Mouse (Mus musculus) hindbrain, embryonic 11.5 days (tissue): ENCODE measurements at regions not wholly inside any gene's neighbourhood (a gene's known extent, or its start where the extent isn't known, plus 50 kb on each side); places are given as distances from the start of the nearest gene placed in this dataset.

Experiments used
- ATAC-seq: fragments of 200-750 bp; cut with Nextera tagmentation; 2 replicates; pipeline ENCODE4 v1.8.0; 2017; ENCODE audit warnings: mild to moderate bottlenecking, moderate TSS enrichment, moderate library complexity; ENCODE audit not compliant: low FRiP score
- DNase-seq: peaks from one replicate; pipeline ENCODE4 v3.0.0-alpha.2; 2015; ENCODE audit warnings: low spot score
- H3K27ac ChIP-seq: fragments of 300-500 bp; sonication (generic); 2 replicates; pipeline ENCODE4 v1.5.1; 2014; ENCODE audit warnings: mild to moderate bottlenecking, low read depth, low read length
- H3K27me3 ChIP-seq: fragments of 300-500 bp; sonication (generic); 2 replicates; pipeline ENCODE4 v1.6.1; 2014; ENCODE audit warnings: mild to moderate bottlenecking, low read length, moderate library complexity, mixed read lengths; ENCODE audit not compliant: control insufficient read depth, insufficient read depth
- H3K36me3 ChIP-seq: fragments of 300-500 bp; sonication (generic); 2 replicates; pipeline ENCODE4 v1.6.1; 2014; ENCODE audit warnings: mild to moderate bottlenecking, low read length, moderate library complexity, mixed read lengths; ENCODE audit not compliant: control insufficient read depth, insufficient read depth
- H3K4me1 ChIP-seq: fragments of 300-500 bp; sonication (generic); replicated peaks from 2 replicates; pipeline ENCODE4 v1.6.1; 2014; ENCODE audit warnings: low read length, mixed read lengths; ENCODE audit not compliant: control insufficient read depth, insufficient read depth
- H3K4me2 ChIP-seq: fragments of 300-500 bp; sonication (generic); replicated peaks from 2 replicates; pipeline ENCODE4 v1.6.1; 2014; ENCODE audit warnings: mild to moderate bottlenecking, low read depth, low read length
- H3K4me3 ChIP-seq: fragments of 300-500 bp; sonication (generic); 2 replicates; pipeline ENCODE4 v1.5.1; 2014; ENCODE audit warnings: low read depth, low read length
- H3K9ac ChIP-seq: fragments of 300-500 bp; sonication (generic); 2 replicates; pipeline ENCODE4 v1.6.1; 2014; ENCODE audit warnings: low read depth, low read length
- H3K9me3 ChIP-seq: fragments of 300-500 bp; sonication (generic); 2 replicates; pipeline ENCODE4 v1.6.1; 2016; ENCODE audit warnings: low read length; ENCODE audit not compliant: control insufficient read depth
- WGBS: fragments of 180-500 bp; shearing (Covaris S2); extraction: QIAGEN DNeasy Blood & Tissue Kit; methylation state at CpG from one replicate; pipeline ENCODE4 v1.1.7; 2014; 5-methylcytosine and 5-hydroxymethylcytosine counted together

- H3K36me3 ChIP-seq: no peaks in the 10 kb centered on the region
- H3K9me3 ChIP-seq: no peaks in the 10 kb centered on the region
- no peak overlapping the region for H3K27ac ChIP-seq
- no peak overlapping the region for H3K4me2 ChIP-seq
- DNase-seq (no peak), ATAC-seq (no peak)
- 84% methylated on average over 4 of the region's 4 CpGs for WGBS
- H3K4me3 ChIP-seq: no peak overlapping the region
- no peaks in the 10 kb centered on the region for H3K4me1 ChIP-seq
- no peaks in the 10 kb centered on the region for H3K27me3 ChIP-seq
- no peak overlapping the region for H3K9ac ChIP-seq
These were observed 253.8 kb upstream of the Klf6 start for GRCm38 (mm10) chr13:5607462-5607861.

DNA sequence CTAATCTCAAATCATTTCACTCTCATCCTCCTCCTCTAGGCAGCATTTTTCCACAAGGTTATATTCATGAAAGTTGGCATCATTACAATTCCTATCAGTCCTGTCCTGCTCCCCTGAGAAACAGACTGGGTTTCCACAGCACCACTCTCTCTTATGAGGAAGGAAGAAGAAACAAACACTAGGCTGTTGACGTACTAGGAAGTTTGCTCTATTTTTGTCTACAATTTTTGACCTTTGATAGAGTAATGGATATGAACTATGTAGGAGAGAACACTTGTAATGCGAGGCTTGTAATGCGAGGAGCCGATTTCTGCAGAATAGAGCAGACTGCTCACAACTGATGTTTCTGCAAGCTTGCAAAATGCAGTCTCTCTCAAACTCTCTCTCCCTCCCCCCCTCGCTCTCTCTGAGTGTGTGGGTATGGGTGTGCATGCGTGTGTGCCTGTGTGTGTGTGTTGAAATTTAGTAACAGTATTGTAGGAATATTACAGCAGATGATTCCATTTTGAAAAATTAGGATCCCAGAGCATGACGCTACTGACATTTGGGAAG is 247.0 kb upstream of the Klf6 start:
- no peaks in the 10 kb centered on the region for H3K27me3 ChIP-seq
- no peak for ATAC-seq
- no peak overlapping the region for H3K9ac ChIP-seq
- H3K4me1 ChIP-seq: no peaks in the 10 kb centered on the region
- H3K36me3 ChIP-seq: no peaks in the 10 kb centered on the region
- no peak overlapping the region for H3K4me3 ChIP-seq
- H3K9me3 ChIP-seq: no peaks in the 10 kb centered on the region
- no peak overlapping the region for H3K27ac ChIP-seq
- no peak overlapping the region for H3K4me2 ChIP-seq
- DNase-seq: no peak
- WGBS: 83% methylated on average over 7 of the region's 7 CpGs

GRCm38 (mm10) chr13:5614833-5615232 is 246.4 kb upstream of the Klf6 start:
- WGBS: 85% methylated on average over 5 of the region's 5 CpGs
- no peak for DNase-seq
- no peaks in the 10 kb centered on the region for H3K36me3 ChIP-seq
- ATAC-seq: no peak
- H3K9ac ChIP-seq: no peak overlapping the region
- no peaks in the 10 kb centered on the region for H3K9me3 ChIP-seq
- H3K27ac ChIP-seq: no peak overlapping the region
- no peak overlapping the region for H3K4me3 ChIP-seq
- no peaks in the 10 kb centered on the region for H3K4me1 ChIP-seq
- no peaks in the 10 kb centered on the region for H3K27me3 ChIP-seq
- H3K4me2 ChIP-seq: no peak overlapping the region

- Histone ChIP-seq H3K27me3 (no peaks in the 10 kb centered on the region), H3K4me1 (no peaks in the 10 kb centered on the region), H3K4me3 (no peak overlapping the region), H3K9ac (no peak overlapping the region), H3K36me3 (no peaks in the 10 kb centered on the region), H3K27ac (no peak overlapping the region), H3K9me3 (no peaks in the 10 kb centered on the region), H3K4me2 (no peak overlapping the region)
- ATAC-seq (no peak), DNase-seq (no peak)
- 80% methylated on average over 3 of the region's 3 CpGs for WGBS
These were observed 246.0 kb upstream of the Klf6 start for GRCm38 (mm10) chr13:5615327-5615726.

DNA sequence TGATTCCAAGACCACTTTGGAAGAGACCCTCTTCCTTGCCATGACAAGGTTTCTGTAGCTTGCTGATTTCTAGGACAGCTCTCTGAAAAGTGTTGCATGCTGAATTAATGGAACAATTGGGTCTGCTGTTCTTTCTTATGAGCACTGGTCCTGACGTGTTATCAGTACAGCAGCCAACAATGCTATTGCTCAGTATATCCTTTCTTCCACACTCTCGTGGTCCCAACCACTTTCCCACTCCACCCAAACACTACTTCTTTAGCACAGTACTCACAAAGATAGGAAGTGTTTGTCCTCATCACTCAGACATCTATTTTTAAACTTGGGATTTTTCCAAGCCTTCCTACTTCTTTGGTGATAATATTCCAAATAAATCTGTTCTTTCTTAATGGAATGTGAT is 233.2 kb upstream of the Klf6 start:
- H3K4me1 ChIP-seq: no peaks in the 10 kb centered on the region
- H3K36me3 ChIP-seq: no peaks in the 10 kb centered on the region
- no peak overlapping the region for H3K4me2 ChIP-seq
- ATAC-seq: no peak
- no peak overlapping the region for H3K9ac ChIP-seq
- 55% methylated on average over 2 of the region's 2 CpGs for WGBS
- H3K4me3 ChIP-seq: no peak overlapping the region
- no peak for DNase-seq
- no peaks in the 10 kb centered on the region for H3K9me3 ChIP-seq
- no peak overlapping the region for H3K27ac ChIP-seq
- no peaks in the 10 kb centered on the region for H3K27me3 ChIP-seq

GRCm38 (mm10) chr13:5634960-5635359 is 226.3 kb upstream of the Klf6 start:
- Histone ChIP-seq H3K4me2 (no peak overlapping the region), H3K27ac (no peak overlapping the region), H3K27me3 (no peaks in the 10 kb centered on the region), H3K36me3 (no peaks in the 10 kb centered on the region), H3K9ac (no peak overlapping the region), H3K9me3 (no peaks in the 10 kb centered on the region), H3K4me3 (no peak overlapping the region), H3K4me1 (no peaks in the 10 kb centered on the region)
- WGBS: 83% methylated on average over 2 of the region's 2 CpGs
- ATAC-seq: no peak
- DNase-seq: no peak

DNA sequence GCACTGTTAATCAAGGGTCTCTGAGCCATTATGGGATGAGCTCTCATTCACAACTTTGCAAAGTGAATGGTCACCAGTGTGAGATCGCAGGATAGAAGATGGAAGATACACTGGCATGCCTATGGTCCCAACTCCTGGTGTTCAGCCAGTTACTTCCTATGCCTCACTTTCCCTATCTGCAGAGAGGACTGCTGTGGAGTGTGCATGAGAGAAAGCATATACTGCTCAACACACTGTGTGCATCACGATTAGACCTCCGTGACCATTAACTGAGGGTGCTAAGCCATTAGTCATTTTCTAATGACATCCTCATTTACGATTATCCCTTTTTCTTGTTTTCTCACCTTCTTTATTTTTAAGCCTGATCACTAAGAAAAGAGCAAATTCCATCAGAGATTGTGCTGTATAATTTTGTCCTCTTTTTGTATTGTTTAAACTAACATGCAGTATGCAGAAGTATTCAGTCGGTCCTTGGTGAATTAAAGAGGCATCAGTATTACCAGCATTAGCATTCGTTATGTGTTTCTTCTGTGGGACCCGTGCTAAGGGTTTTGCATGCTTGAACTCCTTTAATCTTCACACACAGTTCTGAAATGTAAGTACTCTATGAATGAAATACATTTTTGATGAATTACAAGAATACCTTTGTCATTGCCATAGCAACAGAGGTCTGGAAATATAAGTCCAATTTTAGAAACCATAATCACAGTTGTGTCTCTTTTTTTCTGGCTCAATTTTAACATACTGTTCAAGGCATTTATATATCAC is 219.4 kb upstream of the Klf6 start:
- Histone ChIP-seq H3K4me3 (no peak overlapping the region), H3K36me3 (no peaks in the 10 kb centered on the region), H3K4me1 (no peaks in the 10 kb centered on the region), H3K4me2 (no peak overlapping the region), H3K27ac (no peak overlapping the region), H3K27me3 (no peaks in the 10 kb centered on the region), H3K9me3 (no peaks in the 10 kb centered on the region), H3K9ac (no peak overlapping the region)
- 85% methylated on average over 7 of the region's 7 CpGs for WGBS
- ATAC-seq (no peak), DNase-seq (no peak)

DNA sequence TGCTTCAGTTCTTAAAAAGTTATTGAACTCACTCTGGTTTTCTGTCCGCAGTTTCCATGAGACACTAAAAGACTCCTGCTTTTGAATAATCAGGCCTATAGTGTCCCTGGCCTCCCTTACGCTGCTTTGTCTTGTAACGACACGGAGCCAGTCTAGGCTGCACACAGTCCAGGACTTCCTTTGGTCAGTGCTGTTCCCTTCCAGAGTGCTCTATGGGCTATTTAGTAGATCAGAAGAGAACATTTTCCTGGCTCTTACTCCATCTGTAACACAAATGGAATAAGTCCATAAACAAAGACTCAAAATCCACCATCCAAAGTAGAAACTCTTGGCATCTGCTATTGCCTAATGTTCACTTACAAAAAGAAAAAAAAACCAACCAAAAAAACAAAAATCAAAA is 213.0 kb upstream of the Klf6 start:
- ATAC-seq: no peak
- Histone ChIP-seq H3K27me3 (no peaks in the 10 kb centered on the region), H3K4me1 (no peaks in the 10 kb centered on the region), H3K9me3 (no peaks in the 10 kb centered on the region), H3K27ac (no peak overlapping the region), H3K36me3 (no peaks in the 10 kb centered on the region), H3K4me3 (no peak overlapping the region), H3K4me2 (no peak overlapping the region), H3K9ac (no peak overlapping the region)
- 84% methylated on average over 4 of the region's 4 CpGs for WGBS
- DNase-seq: no peak

DNA sequence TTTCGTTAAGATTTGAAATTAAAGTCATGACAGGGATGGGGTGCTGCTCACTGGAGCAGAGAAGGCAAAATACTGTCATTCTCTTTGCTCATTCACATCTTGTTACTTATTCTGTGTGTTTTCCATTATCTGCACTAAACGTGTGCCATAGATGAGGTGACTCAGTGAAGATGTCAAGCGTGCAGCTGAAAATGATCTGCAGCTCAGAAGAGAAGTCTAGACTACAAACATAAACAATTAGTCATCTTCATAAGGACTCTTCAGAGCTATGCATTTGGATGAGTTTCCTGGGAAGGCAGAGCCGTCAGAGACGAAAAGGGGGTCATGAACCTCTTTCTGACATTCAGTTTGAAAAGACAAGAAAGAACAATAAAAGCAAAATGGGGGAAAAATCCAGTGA is 203.7 kb upstream of the Klf6 start:
- WGBS: 45% methylated on average over 5 of the region's 5 CpGs
- H3K9ac ChIP-seq: no peak overlapping the region

More for the DNA sequence above, 203.7 kb upstream of the Klf6 start:
- Histone ChIP-seq H3K4me3 (no peak overlapping the region), H3K27me3 (no peaks in the 10 kb centered on the region), H3K4me1 (no peaks in the 10 kb centered on the region), H3K9me3 (no peaks in the 10 kb centered on the region), H3K36me3 (no peaks in the 10 kb centered on the region), H3K27ac (no peak overlapping the region), H3K4me2 (no peak overlapping the region)
- DNase-seq (no peak), ATAC-seq (no peak)
